Mouse (Mus musculus) layer of hippocampus, adult 18-20 months (tissue): Measurements from ENCODE around the gene Lrrc30. TPM values are rescaled to one million over a fixed set of nuclear protein-coding genes. Genes with fewer than 3 reads are reported as not detected.

Experiments
- DNase-seq, 2 experiments: peaks; one replicate each; pipeline ENCODE4 v3.0.0; 2022; ENCODE audit warnings: low spot score in 2 of 2
- long read RNA-seq: library from polyadenylated mRNA; stranded (forward); transcript quantifications from one replicate; pipeline ENCODE4 v2.0.0, GENCODE M21; 2021
- total RNA-seq, 2 experiments: library from RNA; stranded (reverse); gene quantifications; 2 replicates each; pipeline ENCODE4 v1.2.3; 2021

The Lrrc30 gene
- total RNA-seq = not detected
- long read RNA-seq = 0 reads

DNA sequence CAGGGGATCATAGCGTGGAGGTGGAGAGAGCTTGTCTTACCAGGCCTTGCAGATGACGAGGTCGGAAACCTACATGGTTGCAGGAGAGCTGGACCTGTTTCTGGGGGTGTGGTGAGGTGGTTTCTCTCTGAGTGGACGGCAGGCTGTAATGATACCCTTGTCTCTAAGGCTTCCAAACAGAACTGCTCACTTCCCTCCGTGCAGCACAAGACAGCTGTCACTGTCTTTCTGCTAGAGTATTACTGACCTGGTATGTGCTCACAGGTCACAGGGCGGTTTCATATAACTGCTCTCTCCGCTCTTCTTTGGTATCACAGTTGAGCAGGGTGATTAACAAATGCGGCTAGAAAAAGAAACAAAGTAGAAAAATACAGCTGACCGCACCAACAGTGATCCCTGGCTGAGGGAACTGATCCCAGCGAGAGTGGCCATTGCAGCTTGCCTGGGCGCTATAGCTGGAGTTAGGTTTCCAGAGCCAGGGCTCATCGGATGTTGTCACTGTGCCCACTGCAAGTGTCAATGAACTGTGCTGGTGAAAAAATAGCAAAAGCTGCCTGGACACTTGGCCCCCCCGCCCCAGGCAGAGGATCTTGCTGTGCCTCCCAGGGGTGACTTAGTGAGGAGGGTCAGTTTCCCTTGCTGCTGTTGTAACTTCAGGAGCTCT is at the start of gene Lrrc30:
Gene Lrrc30, minus strand, starts transcription at position 48 of the 664 bp plus-strand sequence.
- no peak for DNase-seq

GRCm38 (mm10) chr17:67681084-67681483 is 48.6 kb upstream of the Lrrc30 start:
- DNase-seq = no peak

GRCm38 (mm10) chr17:67678576-67678975 is 46.1 kb upstream of the Lrrc30 start:
- DNase-seq = no peak

GRCm38 (mm10) chr17:67667981-67668380 is 35.5 kb upstream of the Lrrc30 start:
- DNase-seq = peak; percentile 30 to 68

- DNase-seq = no peak
Measured at GRCm38 (mm10) chr17:67666981-67667380, 34.5 kb upstream of the Lrrc30 start.

DNA sequence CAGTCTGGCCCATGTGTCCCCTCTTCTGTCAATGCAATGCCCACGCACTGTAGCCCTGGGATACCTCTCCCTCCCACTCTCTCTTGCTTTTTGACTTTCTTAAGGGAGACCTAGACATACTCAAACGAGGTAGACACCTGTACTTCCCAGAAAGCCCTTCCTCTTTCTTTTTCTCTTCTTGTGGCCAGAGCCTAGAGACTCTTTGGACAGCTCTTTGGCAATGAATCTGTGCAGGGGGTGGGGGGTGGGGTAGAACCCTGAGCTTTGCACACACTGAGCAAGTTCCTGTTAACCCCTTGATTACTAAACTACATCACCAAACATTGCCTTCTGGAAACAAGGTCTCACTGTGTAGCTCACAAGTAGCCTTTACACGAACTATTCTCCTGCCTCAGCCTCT is 31.8 kb upstream of the Lrrc30 start:
- DNase-seq = no peak

DNA sequence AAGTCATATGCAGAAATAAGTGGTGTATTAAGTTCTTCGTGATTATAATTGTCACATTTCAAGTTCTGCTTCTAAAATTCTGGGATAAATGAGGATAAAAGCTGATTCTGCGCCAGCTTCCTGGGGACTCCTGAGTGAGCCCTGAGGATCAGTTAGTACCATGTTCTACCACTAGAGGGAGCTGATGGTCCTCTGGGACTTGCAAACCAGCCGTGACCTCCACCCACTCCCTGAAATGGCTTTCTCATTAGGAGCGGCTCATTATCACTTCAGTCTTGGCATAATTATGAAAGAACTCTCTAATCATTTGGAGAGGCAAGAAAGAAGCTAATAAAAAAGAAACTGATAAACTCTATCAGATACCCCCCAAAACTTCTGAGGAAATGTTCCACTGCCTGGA is 19.0 kb upstream of the Lrrc30 start:
- peak; percentile 15 to 69 for DNase-seq

GRCm38 (mm10) chr17:67641627-67642026 is 9.1 kb upstream of the Lrrc30 start:
- no peak for DNase-seq

DNA sequence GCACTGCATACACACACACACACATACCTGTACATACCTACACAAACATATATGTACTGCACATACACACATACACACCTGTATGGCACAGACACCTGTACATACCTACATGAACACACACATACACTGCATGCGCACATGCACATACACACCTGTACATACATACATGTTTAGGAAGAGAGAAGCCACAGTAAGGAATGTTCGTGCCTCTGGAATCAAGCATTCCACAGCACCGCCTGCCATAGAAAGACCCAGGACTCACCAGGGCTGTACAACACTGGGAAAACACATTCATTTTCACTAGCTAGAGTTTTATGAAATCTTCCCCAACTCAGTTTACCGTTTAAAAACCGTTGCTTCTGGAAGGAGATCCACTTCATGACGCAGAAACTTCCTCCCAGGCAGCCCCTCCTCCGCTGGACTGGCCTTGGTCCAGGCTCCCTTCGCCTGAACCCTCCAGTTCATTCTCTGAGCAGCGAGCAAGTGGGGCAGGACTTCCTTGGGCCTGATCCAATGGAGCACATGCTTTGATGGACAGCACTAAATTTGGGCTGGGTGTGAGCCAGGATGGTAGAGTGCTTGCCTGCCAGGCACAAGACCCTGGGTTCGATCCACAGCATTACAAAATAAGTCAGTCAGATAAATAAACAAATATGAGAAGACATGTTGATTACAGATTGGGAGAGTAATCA is 5.7 kb upstream of the Lrrc30 start:
- DNase-seq = no peak

DNA sequence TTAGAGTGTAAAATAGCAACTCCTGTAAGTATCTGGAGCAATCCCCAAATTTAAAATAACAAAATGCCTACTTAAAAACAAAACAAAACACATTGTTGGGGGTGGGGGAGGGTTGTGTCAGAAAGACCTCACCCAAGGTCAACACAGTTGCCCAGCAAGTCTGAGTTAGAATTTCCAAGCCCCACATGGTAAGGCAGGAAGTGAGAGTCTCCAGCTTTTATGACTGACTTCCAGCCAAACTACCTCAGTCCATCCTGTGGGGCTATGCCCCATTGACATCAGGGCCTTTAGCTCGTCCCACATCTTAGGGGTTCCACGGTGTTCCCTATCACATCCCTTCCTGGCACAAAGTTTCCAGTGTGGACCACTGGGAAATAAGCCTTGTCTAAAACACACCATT is 4.4 kb upstream of the Lrrc30 start:
- no peak for DNase-seq

- DNase-seq = no peak
Measured at GRCm38 (mm10) chr17:67636304-67636703, 3.8 kb upstream of the Lrrc30 start.

DNA sequence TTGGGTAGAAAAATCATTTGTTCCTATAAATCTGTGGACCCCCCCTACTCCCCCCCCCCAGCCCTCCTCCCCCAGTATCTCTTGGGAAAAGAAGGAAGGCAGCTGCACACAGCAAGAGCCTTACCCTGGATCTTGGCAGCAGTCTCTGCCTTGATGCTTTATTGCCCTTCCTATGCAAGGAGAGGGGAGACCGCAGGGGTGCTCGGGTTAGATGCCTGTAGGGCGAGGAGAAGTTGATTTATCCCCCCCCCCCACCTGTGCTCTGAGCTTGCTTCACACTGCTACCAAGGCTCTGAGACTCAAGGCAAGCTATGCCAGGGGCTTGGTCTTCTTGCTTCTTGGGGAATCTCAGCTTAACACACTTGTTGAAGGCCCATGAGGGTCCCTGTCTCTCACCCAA is 2.8 kb downstream of the Lrrc30 start:
- DNase-seq = no peak

GRCm38 (mm10) chr17:67629211-67629657 is 3.3 kb downstream of the Lrrc30 start:
- no peak for DNase-seq

DNA sequence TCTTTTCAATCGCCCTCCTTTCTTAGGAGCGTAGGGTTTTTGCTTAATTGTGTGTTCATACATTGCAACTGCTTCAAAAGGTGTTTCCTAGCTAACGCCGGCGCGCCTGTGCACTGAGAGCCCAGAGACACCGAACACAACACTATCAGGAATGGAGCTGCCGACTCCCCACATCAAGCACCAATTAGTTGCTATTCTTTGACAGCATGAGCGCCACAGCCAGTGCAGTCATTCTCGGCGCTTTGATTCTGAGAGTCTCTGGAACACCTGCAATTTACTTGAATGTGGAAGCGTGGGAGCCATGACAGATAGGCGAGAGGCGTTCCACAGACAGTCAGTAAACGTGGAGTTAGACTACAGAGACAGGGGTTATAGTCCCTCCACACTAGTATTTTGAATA is 4.0 kb downstream of the Lrrc30 start:
- DNase-seq = no peak

DNA sequence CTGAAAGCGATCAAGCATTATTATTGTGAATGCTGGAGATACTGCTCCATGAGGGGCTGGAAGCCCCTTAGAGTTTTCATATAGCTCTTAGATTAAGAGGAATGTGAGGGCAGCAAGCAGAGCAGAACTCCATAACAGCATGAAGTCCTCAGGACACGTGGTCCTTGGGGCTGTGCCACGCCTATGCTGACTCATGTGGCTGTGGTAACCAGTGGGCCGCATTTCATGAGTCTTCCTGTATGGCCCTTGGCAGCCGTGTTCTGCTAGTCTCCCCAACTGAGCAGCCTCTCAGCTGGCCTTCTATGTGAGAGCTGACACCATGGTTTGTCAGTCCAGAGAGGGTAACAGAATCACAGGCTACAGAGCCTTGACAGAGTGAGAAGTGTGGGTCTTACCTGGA is 7.1 kb downstream of the Lrrc30 start:
- DNase-seq = no peak

DNA sequence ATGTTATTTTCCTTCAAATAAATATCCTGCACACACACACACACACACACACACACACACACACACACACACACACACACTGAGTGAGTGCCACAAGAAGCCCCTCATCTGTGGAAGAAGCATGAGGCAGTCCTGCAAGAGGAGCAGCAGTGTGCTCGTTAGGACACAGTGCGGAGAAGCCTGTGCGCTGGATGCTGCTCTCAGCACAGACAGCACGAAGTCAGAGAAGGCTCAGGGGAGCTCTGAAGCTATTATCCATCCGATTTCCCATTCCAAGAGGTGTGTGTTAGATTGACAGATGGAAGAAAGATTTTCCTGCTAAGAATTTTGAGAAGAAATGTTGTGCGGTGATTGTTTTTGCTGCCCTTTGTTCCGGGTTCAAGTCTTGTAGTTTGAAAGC is 13.5 kb downstream of the Lrrc30 start:
- no peak for DNase-seq

- no peak for DNase-seq
Measured at GRCm38 (mm10) chr17:67614381-67614780, 18.1 kb downstream of the Lrrc30 start.

GRCm38 (mm10) chr17:67612576-67612975 is 19.9 kb downstream of the Lrrc30 start:
- DNase-seq = no peak

DNA sequence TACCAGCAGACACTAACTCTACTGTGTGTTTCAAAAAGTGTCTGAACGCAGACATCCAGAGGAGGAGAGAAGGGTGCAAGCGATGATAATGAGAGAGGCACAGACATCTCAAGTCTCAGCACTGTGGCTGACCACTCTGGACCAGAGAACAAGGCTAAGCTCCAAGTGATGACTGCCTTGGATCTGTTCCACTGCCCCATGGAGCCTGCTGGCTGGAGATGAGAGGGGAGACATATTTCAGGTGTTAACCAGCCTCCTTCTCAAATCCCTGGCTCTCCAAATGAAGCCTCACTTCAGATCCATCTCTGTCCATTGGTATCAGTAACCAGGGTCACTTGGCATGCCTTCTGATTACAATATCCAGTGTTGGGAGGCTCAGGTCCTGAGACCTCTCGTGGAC is 20.4 kb downstream of the Lrrc30 start:
- DNase-seq = no peak

- no peak for DNase-seq
Measured at GRCm38 (mm10) chr17:67604446-67604845, 28.1 kb downstream of the Lrrc30 start.

DNA sequence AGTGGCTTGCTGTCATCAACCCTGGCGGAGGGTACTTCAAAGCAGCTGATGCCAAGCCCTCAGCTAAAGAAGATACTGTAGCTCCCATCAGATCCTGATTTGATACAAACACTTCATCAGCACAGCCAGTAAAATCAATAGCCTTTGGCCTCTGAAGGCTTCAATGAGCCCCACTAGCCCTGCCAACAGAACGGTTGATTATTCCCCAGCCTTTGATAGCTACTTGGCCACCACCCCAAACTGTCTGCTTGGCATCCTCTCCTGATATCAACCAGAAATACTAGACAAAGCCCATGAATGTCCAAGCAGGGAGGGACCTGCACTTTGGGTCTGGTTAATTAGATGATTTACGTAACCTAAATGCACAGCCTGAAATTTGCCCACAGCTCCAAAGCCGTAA is 30.0 kb downstream of the Lrrc30 start:
- no peak for DNase-seq

- DNase-seq = peak; percentile 65 to 90
Measured at GRCm38 (mm10) chr17:67584937-67585579, 47.5 kb downstream of the Lrrc30 start.
